Mouse (Mus musculus) lung, postnatal 0 days (tissue): ENCODE measurements at regions not wholly inside any gene's neighbourhood (a gene's known extent, or its start where the extent isn't known, plus 50 kb on each side); places are given as distances from the start of the nearest gene placed in this dataset.

ENCODE experiments used
- ATAC-seq: fragments of 200-750 bp; cut with Nextera tagmentation; 2 replicates; pipeline ENCODE4 v1.8.0; 2017; ENCODE audit warnings: moderate library complexity
- DNase-seq: peaks from one replicate; pipeline ENCODE4 v3.0.0-alpha.2; 2016; ENCODE audit warnings: low spot score
- H3K27ac ChIP-seq: fragments of 300-500 bp; sonication (generic); 2 replicates; pipeline ENCODE4 v1.5.1; 2014; ENCODE audit warnings: antibody characterized with exemption, mild to moderate bottlenecking, low read length, mixed read lengths
- H3K27me3 ChIP-seq: fragments of 300-500 bp; sonication (generic); replicated peaks from 2 replicates; pipeline ENCODE4 v1.6.1; 2014; ENCODE audit warnings: low read length, mixed read lengths; ENCODE audit not compliant: insufficient read depth
- H3K36me3 ChIP-seq: fragments of 300-500 bp; sonication (generic); 2 replicates; pipeline ENCODE4 v1.6.1; 2014; ENCODE audit warnings: low read length, mixed read lengths; ENCODE audit not compliant: insufficient read depth
- H3K4me1 ChIP-seq: fragments of 300-500 bp; sonication (generic); 2 replicates; pipeline ENCODE4 v1.6.1; 2014; ENCODE audit warnings: antibody characterized with exemption, low read depth, low read length, mixed read lengths; ENCODE audit not compliant: insufficient read depth
- H3K4me2 ChIP-seq: fragments of 300-500 bp; sonication (generic); replicated peaks from 2 replicates; pipeline ENCODE4 v1.6.1; 2014; ENCODE audit warnings: low read depth, mild to moderate bottlenecking, low read length, moderate library complexity, mixed read lengths
- H3K4me3 ChIP-seq: fragments of 300-500 bp; sonication (generic); 2 replicates; pipeline ENCODE4 v1.5.1; 2014; ENCODE audit warnings: low read depth, low read length
- H3K9ac ChIP-seq: fragments of 300-500 bp; sonication (generic); replicated peaks from 2 replicates; pipeline ENCODE4 v1.6.1; 2014; ENCODE audit warnings: low read depth, mild to moderate bottlenecking
- H3K9me3 ChIP-seq: fragments of 300-500 bp; sonication (generic); 2 replicates; pipeline ENCODE4 v1.6.1; 2016; ENCODE audit warnings: low read length, mixed read lengths
- CTCF ChIP-seq: IDR thresholded peaks from 2 replicates; pipeline ENCODE4 v1.5.1; 2016; ENCODE audit warnings: antibody characterized with exemption, mild to moderate bottlenecking
- EP300 ChIP-seq: IDR thresholded peaks from 2 replicates; pipeline ENCODE4 v1.6.1; 2016; ENCODE audit warnings: antibody characterized with exemption, mild to moderate bottlenecking, control low read depth
- WGBS: fragments of 180-500 bp; shearing (Covaris S2); extraction: QIAGEN DNeasy Blood & Tissue Kit; methylation state at CpG from one replicate; pipeline ENCODE4 v1.1.7; 2014; 5-methylcytosine and 5-hydroxymethylcytosine counted together

- no peaks in the 10 kb centered on the region for H3K27me3 ChIP-seq
- H3K9me3 ChIP-seq: no peaks in the 10 kb centered on the region
- peak; percentile 70 for DNase-seq
- TF ChIP-seq CTCF (peak; percentile 78), EP300 (no peak)
- H3K4me2 ChIP-seq: no peak overlapping the region
- 0% methylated on average over 1 of the region's 1 CpGs for WGBS
- H3K36me3 ChIP-seq: no peaks in the 10 kb centered on the region
- no peak overlapping the region for H3K27ac ChIP-seq
- H3K9ac ChIP-seq: no peak overlapping the region
- no peaks in the 10 kb centered on the region for H3K4me1 ChIP-seq
- H3K4me3 ChIP-seq: no peak overlapping the region
- ATAC-seq: no peak
Measured at GRCm38 (mm10) chr12:64829662-64830249, 88.0 kb upstream of the Gm527 start.

DNA sequence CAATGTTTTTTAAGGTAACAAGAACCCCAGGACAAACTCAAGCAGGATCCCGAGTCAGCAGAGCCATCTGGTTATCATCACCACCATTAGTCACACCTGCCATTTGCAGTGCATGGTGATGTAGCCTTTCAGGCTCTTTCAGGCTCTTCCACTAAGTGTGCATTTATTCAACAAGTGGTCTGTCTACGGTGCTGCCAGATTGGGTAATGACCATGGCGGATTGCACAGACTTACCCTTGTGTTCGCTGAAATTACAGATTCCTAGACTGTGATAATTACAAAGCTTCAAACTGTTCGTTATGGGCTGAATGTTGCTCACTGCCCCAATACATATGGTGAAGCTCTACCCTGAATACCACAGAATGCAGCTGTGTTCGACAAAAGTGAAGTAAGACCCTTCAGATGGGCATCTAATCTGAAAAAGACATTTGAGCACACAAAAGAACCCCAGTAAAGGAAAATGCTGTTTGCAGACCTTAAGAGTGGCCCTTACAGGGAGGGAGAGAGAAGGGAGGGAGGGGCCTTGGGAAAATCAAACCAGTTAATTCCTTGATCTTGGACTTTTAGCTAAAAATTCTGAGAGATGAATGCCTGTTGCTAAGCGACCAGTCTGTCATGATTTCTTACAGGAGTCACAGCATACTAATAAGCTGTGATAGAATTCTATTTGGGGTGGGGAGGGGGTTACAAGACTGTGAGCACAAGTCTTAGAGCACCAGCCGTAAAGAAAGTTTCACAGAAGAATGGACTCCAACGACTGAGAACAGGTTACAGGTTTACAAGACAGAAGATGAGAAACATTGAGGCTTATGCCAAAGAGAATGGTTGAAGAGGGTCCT is 85.2 kb upstream of the Gm527 start:
- Histone ChIP-seq H3K36me3 (no peaks in the 10 kb centered on the region), H3K9ac (no peak overlapping the region), H3K4me3 (no peak overlapping the region), H3K27ac (no peak overlapping the region), H3K9me3 (no peaks in the 10 kb centered on the region), H3K4me2 (no peak overlapping the region), H3K4me1 (no peaks in the 10 kb centered on the region), H3K27me3 (no peaks in the 10 kb centered on the region)
- WGBS: 54% methylated on average over 9 of the region's 9 CpGs
- DNase-seq (no peak), ATAC-seq (no peak)
- TF ChIP-seq CTCF (no peak), EP300 (no peak)

- Histone ChIP-seq H3K4me2 (no peak overlapping the region), H3K27me3 (no peaks in the 10 kb centered on the region), H3K4me1 (no peaks in the 10 kb centered on the region), H3K27ac (no peak overlapping the region), H3K36me3 (no peaks in the 10 kb centered on the region), H3K4me3 (no peak overlapping the region), H3K9ac (no peak overlapping the region), H3K9me3 (no peaks in the 10 kb centered on the region)
- no peak for ATAC-seq
- TF ChIP-seq CTCF (no peak), EP300 (no peak)
- DNase-seq: no peak
Measured at GRCm38 (mm10) chr12:64857709-64858108, 60.0 kb upstream of the Gm527 start.
